Mouse (Mus musculus): ENCODE data around the gene Golm1.

DNA sequence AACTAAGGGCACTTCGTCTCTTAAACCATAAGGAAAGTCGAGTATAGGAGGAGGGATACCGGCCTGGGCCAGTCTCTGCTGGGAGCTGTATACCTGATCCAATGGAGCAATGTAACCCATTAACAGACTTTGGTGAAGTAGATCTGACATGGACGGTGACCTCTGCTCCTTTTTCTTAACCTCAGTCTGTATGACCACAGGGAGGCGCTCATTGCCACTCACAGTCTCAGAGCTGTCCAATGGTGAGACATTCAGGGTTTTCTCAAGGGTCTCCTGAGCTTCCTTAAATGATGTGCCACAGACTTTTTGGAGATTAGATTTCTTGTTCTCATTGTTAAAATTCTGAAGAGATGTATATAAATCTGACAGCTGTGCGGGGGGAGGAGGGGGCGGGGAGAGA, 15.0 kb upstream of the Golm1 start:
- TF ChIP-seq CTCF (IDR thresholded peaks at IDR 0.05): peak; percentile 18
- TF ChIP-seq POLR2A (IDR thresholded peaks at IDR 0.05; ENCODE audit: insufficient read depth, low read depth, low read length): no peak
